Mouse (Mus musculus) heart, adult 2 months (tissue): ENCODE data around the gene Tsen2. TPM values are rescaled to one million over a fixed set of nuclear protein-coding genes. Genes with fewer than 3 reads are reported as not detected.

Experiments used
- DNase-seq, 2 experiments: peaks; one replicate each; pipeline ENCODE4 v3.0.0; 2021
- H3K27ac ChIP-seq: fragments of 200-600 bp; 2 replicates; pipeline ENCODE4 v1.8.1; 2022
- H3K27me3 ChIP-seq: fragments of 200-500 bp; 2 replicates; pipeline ENCODE4 v1.6.1; 2012; ENCODE audit warnings: mild to moderate bottlenecking, low read length, inconsistent platforms, mixed read lengths; ENCODE audit not compliant: control insufficient read depth, insufficient read depth
- H3K36me3 ChIP-seq: fragments of 200-500 bp; 2 replicates; pipeline ENCODE4 v1.6.1; 2012; ENCODE audit warnings: low read length, inconsistent platforms; ENCODE audit not compliant: control insufficient read depth, insufficient read depth
- H3K4me1 ChIP-seq: fragments of 200-500 bp; 2 replicates; pipeline ENCODE4 v1.6.1; 2011; ENCODE audit warnings: low read length; ENCODE audit not compliant: control insufficient read depth, insufficient read depth
- H3K4me3 ChIP-seq: fragments of 200-600 bp; 2 replicates; pipeline ENCODE4 v1.8.1; 2022
- H3K79me2 ChIP-seq: fragments of 200-500 bp; replicated peaks from 2 replicates; pipeline ENCODE4 v1.6.1; 2012; ENCODE audit warnings: mild to moderate bottlenecking, inconsistent platforms, low read length, moderate library complexity, mixed read lengths; ENCODE audit not compliant: control insufficient read depth, insufficient read depth
- H3K9ac ChIP-seq: fragments of 200-500 bp; 2 replicates; pipeline ENCODE4 v1.6.1; 2012; ENCODE audit warnings: low read depth, mild to moderate bottlenecking, control low read depth, inconsistent platforms, low read length, mixed read lengths
- CTCF ChIP-seq: fragments of 200-600 bp; IDR thresholded peaks from 2 replicates; pipeline ENCODE4 v1.8.1; 2022; ENCODE audit warnings: antibody characterized with exemption, mild to moderate bottlenecking, moderate library complexity
- EP300 ChIP-seq: fragments of 200-500 bp; IDR thresholded peaks from 2 replicates; pipeline ENCODE4 v1.6.1; 2011; ENCODE audit warnings: low read depth, low read length, control low read depth; ENCODE audit not compliant: insufficient read depth
- POLR2A ChIP-seq: fragments of 200-500 bp; IDR thresholded peaks from 2 replicates; pipeline ENCODE4 v1.6.1; 2011; ENCODE audit warnings: mild to moderate bottlenecking, low read depth, low read length, control low read depth; ENCODE audit not compliant: insufficient read depth
- WGBS: fragments of 180-500 bp; shearing (Covaris S2); methylation state at CpG from one replicate; pipeline ENCODE4 v1.1.7; 2018; 5-methylcytosine and 5-hydroxymethylcytosine counted together
- intact Hi-C: fragments of 180-260 bp; cut with DNase I; formaldehyde crosslinking; loops from one replicate; pipeline ENCODE4 v1.15.1; 2025
- polyA plus RNA-seq: library from polyadenylated mRNA; depleted of rRNA; stranded (reverse); fragments of >200 nt; gene quantifications from 2 replicates; pipeline ENCODE4 v1.2.3, GENCODE M21; 2012
- total RNA-seq, 2 experiments: library from RNA; stranded (reverse); gene quantifications; 2 replicates each; pipeline ENCODE4 v1.2.3; 2021

The Tsen2 gene
- total and polyA plus RNA-seq, 3 experiments, result 3.9 to 7.2 (median 6.1) TPM

- intact Hi-C loops, result no loop called here
- Histone ChIP-seq H3K27me3 (no peaks in the 10 kb centered on the region), H3K36me3 (no peaks in the 10 kb centered on the region), H3K79me2 (no peaks in the 10 kb centered on the region), H3K4me1 (peaks cover 12% of the 10 kb centered on the region), H3K9ac (no peak overlapping the region), H3K27ac (no peak overlapping the region), H3K4me3 (no peak overlapping the region)
- WGBS, result 91% methylated on average over 3 of the region's 3 CpGs
- DNase-seq, result no peak
- TF ChIP-seq POLR2A (no peak), EP300 (no peak), CTCF (no peak)
Measured at GRCm38 (mm10) chr6:115527418-115527817, 17.0 kb upstream of the Tsen2 start.

- Histone ChIP-seq H3K27me3 (no peaks in the 10 kb centered on the region), H3K79me2 (no peaks in the 10 kb centered on the region), H3K4me1 (peaks cover 5% of the 10 kb centered on the region), H3K27ac (no peak overlapping the region), H3K9ac (no peak overlapping the region), H3K4me3 (no peak overlapping the region), H3K36me3 (no peaks in the 10 kb centered on the region)
- DNase-seq, result no peak
- intact Hi-C loops, result no loop called here
- TF ChIP-seq POLR2A, result no peak
- no peak for TF ChIP-seq EP300
- no peak for TF ChIP-seq CTCF
- WGBS, result 84% methylated on average over 4 of the region's 4 CpGs
Measured at GRCm38 (mm10) chr6:115528372-115528771, 16.1 kb upstream of the Tsen2 start.

GRCm38 (mm10) chr6:115534617-115535016 lies 9.8 kb upstream of the Tsen2 start:
- intact Hi-C loops, result loop anchor here (5.0 kb wide), 2 partner anchors 72 to 127 kb away; no protein-coding TSS in a partner anchor
- no peak overlapping the region for H3K27ac ChIP-seq
- no peak for TF ChIP-seq CTCF
- TF ChIP-seq POLR2A, result no peak
- no peak for TF ChIP-seq EP300
- H3K9ac ChIP-seq, result no peak overlapping the region
- H3K27me3 ChIP-seq, result no peaks in the 10 kb centered on the region
- no peaks in the 10 kb centered on the region for H3K79me2 ChIP-seq
- H3K4me3 ChIP-seq, result no peak overlapping the region
- H3K4me1 ChIP-seq, result peaks cover 3% of the 10 kb centered on the region; the same call in 1 of the 2 replicates
- no peaks in the 10 kb centered on the region for H3K36me3 ChIP-seq
- 32% methylated on average over 7 of the region's 7 CpGs for WGBS
- peak; percentile 44 for DNase-seq

- DNase-seq, result no peak
- Histone ChIP-seq H3K36me3 (no peaks in the 10 kb centered on the region), H3K79me2 (no peaks in the 10 kb centered on the region), H3K4me3 (no peak overlapping the region), H3K27ac (no peak overlapping the region), H3K9ac (no peak overlapping the region), H3K4me1 (peaks cover 3% of the 10 kb centered on the region; the same call in 1 of the 2 replicates), H3K27me3 (no peaks in the 10 kb centered on the region)
- intact Hi-C loops, result loop anchor here (5.0 kb wide), 2 partner anchors 74 to 129 kb away; no protein-coding TSS in a partner anchor
- WGBS, result 80% methylated on average over 4 of the region's 4 CpGs
- TF ChIP-seq EP300 (no peak), CTCF (no peak), POLR2A (no peak)
Measured at GRCm38 (mm10) chr6:115536169-115536568, 8.3 kb upstream of the Tsen2 start.

DNA sequence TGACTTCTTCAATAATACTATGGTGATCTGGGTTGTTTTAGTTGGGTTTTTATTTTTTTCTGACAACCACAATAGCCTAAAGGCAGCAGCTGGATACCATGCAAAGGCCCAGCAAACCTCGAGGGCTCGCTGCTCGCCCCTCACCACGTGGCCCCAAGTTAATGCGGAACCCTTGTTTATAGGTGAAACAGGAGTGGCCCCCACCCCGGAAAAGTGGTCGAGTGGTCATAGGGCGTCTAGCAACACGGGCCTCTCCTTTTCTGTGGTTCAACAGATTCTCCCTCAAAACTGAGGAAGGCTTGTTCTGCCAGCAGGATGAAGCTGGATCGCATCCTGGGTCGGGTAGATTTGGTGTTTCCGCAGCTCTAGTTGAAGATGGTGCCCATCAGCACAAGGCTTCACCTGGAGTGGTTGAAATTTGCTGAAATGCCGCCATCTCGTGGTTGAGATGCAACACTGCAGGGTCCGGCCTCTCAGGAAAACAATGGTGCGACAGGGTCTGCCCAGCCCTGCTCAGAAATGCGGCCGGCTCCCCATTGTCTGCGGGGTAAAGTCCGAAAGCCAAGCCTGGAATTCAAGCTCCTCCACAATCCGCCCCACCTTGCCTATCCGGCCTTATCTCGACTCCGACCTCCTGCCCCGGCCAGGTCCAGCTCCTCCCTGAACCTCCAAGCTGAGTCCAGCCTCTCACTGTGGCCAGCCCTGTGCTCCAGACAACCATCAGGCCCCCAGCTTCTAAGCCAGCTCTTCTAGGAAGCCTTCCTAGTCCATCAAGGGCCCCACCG lies 5.6 kb upstream of the Tsen2 start:
- Histone ChIP-seq H3K27me3 (no peaks in the 10 kb centered on the region), H3K4me3 (peak overlapping the region; percentile 28; the same call in 1 of the 2 replicates), H3K27ac (peak overlapping the region; percentile 63), H3K36me3 (no peaks in the 10 kb centered on the region), H3K79me2 (no peaks in the 10 kb centered on the region), H3K4me1 (peaks cover 3% of the 10 kb centered on the region; the same call in 1 of the 2 replicates), H3K9ac (peak overlapping the region; percentile 35)
- WGBS, result 20% methylated on average over 25 of the region's 26 CpGs
- TF ChIP-seq POLR2A, result no peak
- peak; percentile 91 for TF ChIP-seq CTCF
- peak; percentile 92 for TF ChIP-seq EP300
- peak; percentile 82 to 87 for DNase-seq
- intact Hi-C loops, result loop anchor here (1.0 to 5.0 kb wide), 6 partner anchors 77 to 364 kb away; partner anchors contain the start of genes Gm17482 and Pparg

DNA sequence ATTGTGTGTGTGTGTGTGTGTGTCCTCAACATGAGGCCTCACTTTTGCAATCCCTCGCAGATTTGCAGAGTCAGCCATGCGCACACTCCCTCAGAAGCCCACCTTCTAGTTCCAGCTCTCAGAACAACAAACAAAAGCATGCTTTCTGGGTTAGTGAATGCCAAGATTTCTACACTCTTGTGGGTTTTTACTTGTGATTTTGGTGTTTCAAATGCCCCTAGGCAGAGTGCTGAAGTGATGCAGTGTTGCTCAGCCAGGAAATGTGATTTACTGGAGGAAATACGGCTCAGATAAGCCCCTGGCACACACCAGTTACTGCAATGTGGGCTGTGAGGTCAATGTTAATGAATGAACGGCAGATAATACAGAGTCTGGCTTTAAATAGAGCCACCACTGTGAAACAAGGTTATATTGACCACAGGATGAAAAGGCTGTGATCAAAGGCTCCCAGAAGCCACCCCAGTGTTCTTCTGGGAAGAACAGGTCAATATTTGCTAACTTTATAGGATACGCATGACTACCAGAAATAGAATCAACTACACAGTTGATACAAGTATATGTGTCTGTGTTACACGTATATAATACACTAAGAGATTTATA lies 2.7 kb upstream of the Tsen2 start:
- Histone ChIP-seq H3K27ac (no peak overlapping the region), H3K4me1 (peaks cover 1% of the 10 kb centered on the region; the same call in 1 of the 2 replicates), H3K79me2 (no peaks in the 10 kb centered on the region), H3K9ac (no peak overlapping the region), H3K36me3 (no peaks in the 10 kb centered on the region), H3K4me3 (no peak overlapping the region), H3K27me3 (no peaks in the 10 kb centered on the region)
- no peak for DNase-seq
- intact Hi-C loops, result no loop called here
- 30% methylated on average over 6 of the region's 6 CpGs for WGBS
- TF ChIP-seq CTCF, result no peak
- TF ChIP-seq POLR2A, result no peak
- no peak for TF ChIP-seq EP300
